Mouse (Mus musculus) intestine, embryonic 16.5 days (tissue): ENCODE measurements around the gene Gripap1. TPM values are rescaled to one million over a fixed set of nuclear protein-coding genes. Genes with fewer than 3 reads are reported as not detected.
"Not testable (repeated sequence)": the region's sequence is repeated elsewhere in the genome, so short reads cannot be mapped to it uniquely, and the experiment has no call there.

Experiments used
- ATAC-seq: fragments of 200-750 bp; cut with Nextera tagmentation; 2 replicates; pipeline ENCODE4 v1.8.0; 2017; ENCODE audit warnings: moderate TSS enrichment, moderate library complexity
- H3K27ac ChIP-seq: fragments of 300-500 bp; sonication (generic); 2 replicates; pipeline ENCODE4 v1.5.1; 2014; ENCODE audit warnings: mild to moderate bottlenecking, low read length
- H3K27me3 ChIP-seq: fragments of 300-500 bp; sonication (generic); replicated peaks from 2 replicates; pipeline ENCODE4 v1.6.1; 2014; ENCODE audit warnings: low read length, control low read depth, mixed read lengths; ENCODE audit not compliant: control insufficient read depth, insufficient read depth
- H3K36me3 ChIP-seq: fragments of 300-500 bp; sonication (generic); 2 replicates; pipeline ENCODE4 v1.6.1; 2014; ENCODE audit warnings: low read length, control low read depth; ENCODE audit not compliant: control insufficient read depth, insufficient read depth
- H3K4me1 ChIP-seq: fragments of 300-500 bp; sonication (generic); 2 replicates; pipeline ENCODE4 v1.6.1; 2014; ENCODE audit warnings: low read length, control low read depth, mixed read lengths; ENCODE audit not compliant: control insufficient read depth, insufficient read depth
- H3K4me2 ChIP-seq: fragments of 300-500 bp; sonication (generic); 2 replicates; pipeline ENCODE4 v1.6.1; 2014; ENCODE audit warnings: low read depth, low read length, control low read depth
- H3K4me3 ChIP-seq: fragments of 300-500 bp; sonication (generic); 2 replicates; pipeline ENCODE4 v1.5.1; 2014; ENCODE audit warnings: mild to moderate bottlenecking, low read length
- H3K9ac ChIP-seq: fragments of 300-500 bp; sonication (generic); 2 replicates; pipeline ENCODE4 v1.6.1; 2014; ENCODE audit warnings: low read depth, low read length
- H3K9me3 ChIP-seq: fragments of 300-500 bp; sonication (generic); 2 replicates; pipeline ENCODE4 v1.6.1; 2016; ENCODE audit warnings: low read length, control low read depth; ENCODE audit not compliant: control insufficient read depth
- WGBS: fragments of 180-500 bp; shearing (Covaris S2); extraction: QIAGEN DNeasy Blood & Tissue Kit; methylation state at CpG from one replicate; pipeline ENCODE4 v1.1.7; 2014; 5-methylcytosine and 5-hydroxymethylcytosine counted together
- polyA plus RNA-seq: library from polyadenylated mRNA; unstranded; fragments of >200 nt; fragmentation: Nextera tagmentation; extraction: Ambion mirVana; gene quantifications from 2 replicates; pipeline ENCODE4 v1.2.1, GENCODE M21; 2015

The Gripap1 gene
- polyA plus RNA-seq, 1 experiment from 2014 or later, result 37.5 TPM

- not testable (repeated sequence) for H3K36me3 ChIP-seq, H3K4me1 ChIP-seq, ATAC-seq, H3K27me3 ChIP-seq, H3K4me2 ChIP-seq, H3K9ac ChIP-seq, H3K9me3 ChIP-seq, H3K27ac ChIP-seq, H3K4me3 ChIP-seq
- 91% methylated on average over 2 of the region's 2 CpGs for WGBS
Observed at GRCm38 (mm10) chrX:7802157-7802556, 12.6 kb downstream of the Gripap1 start.

- H3K4me2 ChIP-seq, ATAC-seq, H3K36me3 ChIP-seq, H3K9ac ChIP-seq, H3K4me1 ChIP-seq, H3K4me3 ChIP-seq, H3K9me3 ChIP-seq, H3K27ac ChIP-seq, H3K27me3 ChIP-seq: not testable (repeated sequence)
- WGBS, result 56% methylated on average over 8 of the region's 8 CpGs
Observed at GRCm38 (mm10) chrX:7815016-7815415, 25.5 kb downstream of the Gripap1 start.

GRCm38 (mm10) chrX:7821865-7822779, 32.6 kb downstream of the Gripap1 start, which contains the start of gene Kcnd1:
TSS of gene Kcnd1 (plus strand) at chrX:7822289.
- Histone ChIP-seq H3K4me3 (peak within 1 kb of the TSS; percentile 47), H3K4me1 (no peaks in the 10 kb centered on the region), H3K27me3 (no peaks in the 10 kb centered on the region), H3K9me3 (no peaks in the 10 kb centered on the region), H3K36me3 (no peaks in the 10 kb centered on the region), H3K27ac (0 out of 2 replicates have a peak within 1 kb of the TSS, but pooled peaks have one; percentile 14), H3K4me2 (peak within 1 kb of the TSS; percentile 66), H3K9ac (peak within 1 kb of the TSS; percentile 50)
- ATAC-seq, result peak; percentile 79
- 12% methylated on average over 23 of the region's 24 CpGs for WGBS

- ATAC-seq, result no peak
- H3K4me1 ChIP-seq, result no peaks in the 10 kb centered on the region
- no peak overlapping the region for H3K27ac ChIP-seq
- H3K4me2 ChIP-seq, result no peak overlapping the region
- no peak overlapping the region for H3K4me3 ChIP-seq
- H3K27me3 ChIP-seq, result no peaks in the 10 kb centered on the region
- H3K9me3 ChIP-seq, result no peaks in the 10 kb centered on the region
- H3K9ac ChIP-seq, result no peak overlapping the region
- 68% methylated on average over 1 of the region's 1 CpGs for WGBS
- no peaks in the 10 kb centered on the region for H3K36me3 ChIP-seq
Observed at GRCm38 (mm10) chrX:7837146-7837545, 47.6 kb downstream of the Gripap1 start.

- Histone ChIP-seq H3K27ac (peak overlapping the region; percentile 76), H3K4me2 (peak overlapping the region; percentile 45), H3K4me1 (no peaks in the 10 kb centered on the region), H3K9ac (0 out of 2 replicates have a peak overlapping the region, but pooled peaks have one; percentile 33), H3K9me3 (no peaks in the 10 kb centered on the region), H3K36me3 (no peaks in the 10 kb centered on the region), H3K4me3 (peak overlapping the region; percentile 69), H3K27me3 (no peaks in the 10 kb centered on the region)
- 19% methylated on average over 7 of the region's 7 CpGs for WGBS
- no peak for ATAC-seq
Observed at GRCm38 (mm10) chrX:7840842-7841162, 51.2 kb downstream of the Gripap1 start.

- peak within 1 kb of the TSS; percentile 92 for H3K27ac ChIP-seq
- peak within 1 kb of the TSS; percentile 69 for H3K4me3 ChIP-seq
- H3K9ac ChIP-seq, result peak within 1 kb of the TSS; percentile 81
- no peaks in the 10 kb centered on the region for H3K4me1 ChIP-seq
- H3K27me3 ChIP-seq, result no peaks in the 10 kb centered on the region
- peak; percentile 97 for ATAC-seq
- H3K36me3 ChIP-seq, result no peaks in the 10 kb centered on the region
- no peaks in the 10 kb centered on the region for H3K9me3 ChIP-seq
- H3K4me2 ChIP-seq, result peak within 1 kb of the TSS; percentile 62
- WGBS, result 14% methylated on average over 73 of the region's 74 CpGs
Observed at GRCm38 (mm10) chrX:7841163-7842162, 51.9 kb downstream of the Gripap1 start, which contains the start of gene Otud5. TSS of gene Otud5 (plus strand) at chrX:7841364.

- Histone ChIP-seq H3K27ac (peak overlapping the region; percentile 88), H3K4me1 (no peaks in the 10 kb centered on the region), H3K9me3 (no peaks in the 10 kb centered on the region), H3K9ac (peak overlapping the region; percentile 81), H3K27me3 (no peaks in the 10 kb centered on the region), H3K36me3 (no peaks in the 10 kb centered on the region), H3K4me2 (peak overlapping the region; percentile 62), H3K4me3 (peak overlapping the region; percentile 69)
- ATAC-seq, result no peak
- WGBS, result 18% methylated on average over 31 of the region's 42 CpGs
Observed at GRCm38 (mm10) chrX:7842318-7842717, 52.8 kb downstream of the Gripap1 start.

GRCm38 (mm10) chrX:7847845-7848244, 58.3 kb downstream of the Gripap1 start:
- no peak for ATAC-seq
- Histone ChIP-seq H3K4me1 (no peaks in the 10 kb centered on the region), H3K9me3 (no peaks in the 10 kb centered on the region), H3K9ac (no peak overlapping the region), H3K27me3 (no peaks in the 10 kb centered on the region), H3K4me3 (no peak overlapping the region), H3K36me3 (0 out of 2 replicates have a peak, but pooled peaks cover 2% of the 10 kb centered on the region), H3K4me2 (no peak overlapping the region), H3K27ac (no peak overlapping the region)
- 73% methylated on average over 2 of the region's 2 CpGs for WGBS

- Histone ChIP-seq H3K4me1 (no peaks in the 10 kb centered on the region), H3K27ac (no peak overlapping the region), H3K4me2 (no peak overlapping the region), H3K27me3 (no peaks in the 10 kb centered on the region), H3K36me3 (0 out of 2 replicates have a peak, but pooled peaks cover 4% of the 10 kb centered on the region), H3K9me3 (no peaks in the 10 kb centered on the region), H3K4me3 (no peak overlapping the region), H3K9ac (no peak overlapping the region)
- 38% methylated on average over 2 of the region's 2 CpGs for WGBS
- ATAC-seq, result no peak
Observed at GRCm38 (mm10) chrX:7854578-7854977, 65.0 kb downstream of the Gripap1 start.
